ENCODE assay signal across 8 mouse cellular contexts in genomic region chr4:150569834-150570571, GRCm38 (mm10).
DNase-seq lines count a peak whose midpoint lies in the region; ATAC-seq and TF ChIP-seq lines count a peak whose summit lies in the region.

No protein-coding gene starts in this region.

- H3K79me2 ChIP-seq in myocyte (ENCODE audit: control insufficient read depth, insufficient read depth): peaks cover 22% of the 10 kb centered on the region

- 2% methylated on average over 27 of the region's 27 CpGs for WGBS in forebrain, embryonic 12.5 days
- 2% methylated on average over 27 of the region's 27 CpGs for WGBS in hindbrain, embryonic 13.5 days
- 1% methylated on average over 27 of the region's 27 CpGs for WGBS in liver, embryonic 11.5 days

- peaks cover 34% of the 10 kb centered on the region for H3K4me1 ChIP-seq in forebrain, embryonic 12.5 days
- H3K4me1 ChIP-seq in hindbrain, embryonic 13.5 days (replicated peaks): peaks cover 64% of the 10 kb centered on the region
- H3K4me1 ChIP-seq in liver, embryonic 11.5 days (replicated peaks; ENCODE audit: control insufficient read depth, insufficient read depth, low read length): peaks cover 36% of the 10 kb centered on the region

- peak; percentile 36 for DNase-seq in ovary, postnatal 14 days (ENCODE audit: low spot score)
- no peak for DNase-seq in ovary, postnatal 10 days (ENCODE audit: low spot score)
- DNase-seq in liver, embryonic 11.5 days (ENCODE audit: low spot score): peak; percentile 76

- peak overlapping the region; percentile 80 for H3K9ac ChIP-seq in forebrain, embryonic 12.5 days
- peak overlapping the region; percentile 94 for H3K9ac ChIP-seq in hindbrain, embryonic 13.5 days
- peak overlapping the region; percentile 94 for H3K9ac ChIP-seq in liver, embryonic 11.5 days (ENCODE audit: low read depth, low read length)

- ATAC-seq in activated CD4-positive, CD25-positive, alpha-beta regulatory T cell, adult 4 months: peak; percentile 25
- peak; percentile 28; the same call in 1 of the 2 replicates for ATAC-seq in forebrain, embryonic 12.5 days (ENCODE audit: low FRiP score)
- ATAC-seq in hindbrain, embryonic 13.5 days (ENCODE audit: low FRiP score): peak; percentile 57; the same call in 1 of the 2 replicates
- peak; percentile 40; the same call in 1 of the 2 replicates for ATAC-seq in liver, embryonic 11.5 days (replicated peaks; ENCODE audit: low FRiP score)
- ATAC-seq in monocyte, adult 5-6 weeks (replicated peaks; ENCODE audit: insufficient number of reproducible peaks, low FRiP score, low TSS enrichment, poor library complexity, severe bottlenecking): no peak

- no peaks in the 10 kb centered on the region for H3K27me3 ChIP-seq in forebrain, embryonic 12.5 days
- H3K27me3 ChIP-seq in hindbrain, embryonic 13.5 days: no peaks in the 10 kb centered on the region
- no peaks in the 10 kb centered on the region for H3K27me3 ChIP-seq in liver, embryonic 11.5 days (replicated peaks; ENCODE audit: control insufficient read depth, insufficient read depth, low read length)
- H3K27me3 ChIP-seq in myocyte (ENCODE audit: control insufficient read depth, insufficient read depth, insufficient read length): no peaks in the 10 kb centered on the region

- peak overlapping the region; percentile 59 for H3ac ChIP-seq in myocyte (ENCODE audit: control insufficient read depth, insufficient read length)

- TF ChIP-seq POLR2A in myocyte (IDR thresholded peaks at IDR 0.05; ENCODE audit: insufficient read length, low read depth): no peak

- H3K27ac ChIP-seq in forebrain, embryonic 12.5 days: peak overlapping the region; percentile 76
- H3K27ac ChIP-seq in hindbrain, embryonic 13.5 days: peak overlapping the region; percentile 96
- peak overlapping the region; percentile 91 for H3K27ac ChIP-seq in liver, embryonic 11.5 days (ENCODE audit: low read depth, low read length)

- peak overlapping the region; percentile 95 for H3K4me2 ChIP-seq in forebrain, embryonic 12.5 days
- H3K4me2 ChIP-seq in hindbrain, embryonic 13.5 days: peak overlapping the region; percentile 91
- peak overlapping the region; percentile 82 for H3K4me2 ChIP-seq in liver, embryonic 11.5 days
- peak overlapping the region; percentile 67 for H3K4me2 ChIP-seq in myocyte (ENCODE audit: low read depth)

- peak overlapping the region; percentile 58 for H3K4me3 ChIP-seq in forebrain, embryonic 12.5 days (replicated peaks)
- H3K4me3 ChIP-seq in hindbrain, embryonic 13.5 days: peak overlapping the region; percentile 78
- peak overlapping the region; percentile 90 for H3K4me3 ChIP-seq in liver, embryonic 11.5 days (ENCODE audit: low read depth, low read length)
- peak overlapping the region; percentile 30 for H3K4me3 ChIP-seq in myocyte

- H3K9me3 ChIP-seq in forebrain, embryonic 12.5 days: no peaks in the 10 kb centered on the region
- H3K9me3 ChIP-seq in hindbrain, embryonic 13.5 days: no peaks in the 10 kb centered on the region
- no peaks in the 10 kb centered on the region for H3K9me3 ChIP-seq in liver, embryonic 11.5 days (ENCODE audit: control insufficient read depth, low read length)

- H3K36me3 ChIP-seq in forebrain, embryonic 12.5 days (replicated peaks): no peaks in the 10 kb centered on the region; the same call in 1 of the 2 replicates
- H3K36me3 ChIP-seq in hindbrain, embryonic 13.5 days: peaks cover 8% of the 10 kb centered on the region; the same call in 1 of the 2 replicates
- no peaks in the 10 kb centered on the region; the same call in 1 of the 2 replicates for H3K36me3 ChIP-seq in liver, embryonic 11.5 days (ENCODE audit: control insufficient read depth, insufficient read depth, low read length)
- no peaks in the 10 kb centered on the region for H3K36me3 ChIP-seq in myocyte (ENCODE audit: control insufficient read depth, insufficient read depth)

TF ChIP-seq in myocyte, 11 proteins besides CTCF, POLR2A, EP300 and RAD21:
- TF ChIP-seq CEBPB (IDR thresholded peaks at IDR 0.05; ENCODE audit: insufficient read depth, poor library complexity, severe bottlenecking) (no peak), E2F4 (IDR thresholded peaks at IDR 0.05; ENCODE audit: insufficient read depth) (no peak), SRF (IDR thresholded peaks at IDR 0.05; ENCODE audit: control insufficient read depth, insufficient read length, low read depth) (no peak), TCF3 (IDR thresholded peaks at IDR 0.05; ENCODE audit: insufficient read length, low read depth) (peak; percentile 67), TCF12 (IDR thresholded peaks at IDR 0.05; ENCODE audit: insufficient read depth, poor library complexity, severe bottlenecking) (no peak), MAX (IDR thresholded peaks at IDR 0.05; ENCODE audit: low read depth) (no peak), MYOD1 (IDR thresholded peaks at IDR 0.05; ENCODE audit: control insufficient read depth in 1 of 3, insufficient read length in 2 of 3, low read depth in 2 of 3) (peak in 2 of 3 experiments; percentile 49 to 74), MYOG (IDR thresholded peaks at IDR 0.05; ENCODE audit: control insufficient read depth in 1 of 3, insufficient read depth in 1 of 3, insufficient read length in 2 of 3, low read depth in 2 of 3) (peak in 2 of 3 experiments; percentile 80 to 94), USF1 (IDR thresholded peaks at IDR 0.05; ENCODE audit: low read depth) (no peak), REST (IDR thresholded peaks at IDR 0.05; ENCODE audit: insufficient read depth, insufficient read length) (no peak), POLR2AphosphoS2 (IDR thresholded peaks at IDR 0.05; ENCODE audit: insufficient read length, low read depth) (no peak)

Comparison
In these comparisons a context has a peak if more than half of its experiments do, and no peak if none do; other contexts are left out.
1. H3K4me3 ChIP-seq: peak in every context shown above with its lines; median percentile 90 in liver, embryonic 11.5 days; 78 in hindbrain, embryonic 13.5 days; 58 in forebrain, embryonic 12.5 days; 30 in myocyte.